Mouse (Mus musculus) midbrain, postnatal 0 days (tissue): Measurements from ENCODE around the gene Lims1. TPM values are rescaled to one million over a fixed set of nuclear protein-coding genes. Genes with fewer than 3 reads are reported as not detected.

ENCODE experiments used
- ATAC-seq: fragments of 200-750 bp; cut with Nextera tagmentation; 2 replicates; pipeline ENCODE4 v1.8.0; 2017; ENCODE audit warnings: moderate number of reproducible peaks, mild to moderate bottlenecking, moderate TSS enrichment, moderate library complexity; ENCODE audit not compliant: low FRiP score
- DNase-seq: peaks from one replicate; pipeline ENCODE4 v3.0.0-alpha.2; 2015; ENCODE audit warnings: low spot score
- H3K27ac ChIP-seq: fragments of 300-500 bp; sonication (generic); 2 replicates; pipeline ENCODE4 v1.5.1; 2014; ENCODE audit warnings: low read depth, mild to moderate bottlenecking, low read length, mixed read lengths
- H3K27me3 ChIP-seq: fragments of 300-500 bp; sonication (generic); 2 replicates; pipeline ENCODE4 v1.6.1; 2014; ENCODE audit warnings: low read length, control low read depth, mixed read lengths; ENCODE audit not compliant: insufficient read depth
- H3K36me3 ChIP-seq: fragments of 300-500 bp; sonication (generic); 2 replicates; pipeline ENCODE4 v1.6.1; 2014; ENCODE audit warnings: low read length, control low read depth, mixed read lengths; ENCODE audit not compliant: insufficient read depth
- H3K4me1 ChIP-seq: fragments of 300-500 bp; sonication (generic); 2 replicates; pipeline ENCODE4 v1.6.1; 2014; ENCODE audit warnings: mild to moderate bottlenecking, control low read depth, antibody characterized with exemption, low read length, mixed read lengths; ENCODE audit not compliant: insufficient read depth
- H3K4me2 ChIP-seq: fragments of 300-500 bp; sonication (generic); 2 replicates; pipeline ENCODE4 v1.6.1; 2014; ENCODE audit warnings: low read depth, mild to moderate bottlenecking, low read length, mixed read lengths; ENCODE audit not compliant: poor library complexity, severe bottlenecking
- H3K4me3 ChIP-seq: fragments of 300-500 bp; sonication (generic); 2 replicates; pipeline ENCODE4 v1.5.1; 2014; ENCODE audit warnings: low read depth, mild to moderate bottlenecking, low read length, moderate library complexity
- H3K9ac ChIP-seq: fragments of 300-500 bp; sonication (generic); replicated peaks from 2 replicates; pipeline ENCODE4 v1.6.1; 2014; ENCODE audit warnings: mild to moderate bottlenecking, low read length, moderate library complexity, mixed read lengths; ENCODE audit not compliant: poor library complexity, severe bottlenecking
- H3K9me3 ChIP-seq: fragments of 300-500 bp; sonication (generic); 2 replicates; pipeline ENCODE4 v1.6.1; 2016; ENCODE audit warnings: low read length, control low read depth
- CTCF ChIP-seq: IDR thresholded peaks from 2 replicates; pipeline ENCODE4 v1.5.1; 2016; ENCODE audit warnings: antibody characterized with exemption, mild to moderate bottlenecking
- WGBS: fragments of 180-500 bp; shearing (Covaris S2); extraction: QIAGEN DNeasy Blood & Tissue Kit; methylation state at CpG from one replicate; pipeline ENCODE4 v1.1.7; 2014; 5-methylcytosine and 5-hydroxymethylcytosine counted together
- polyA plus RNA-seq: library from polyadenylated mRNA; unstranded; fragments of >200 nt; fragmentation: Nextera tagmentation; extraction: Ambion mirVana; gene quantifications from 2 replicates; pipeline ENCODE4 v1.2.1, GENCODE M21; 2015
- total RNA-seq: library from RNA; depleted of rRNA; stranded (reverse); fragments of >200 nt; gene quantifications from 2 replicates; pipeline ENCODE4 v1.2.3, GENCODE M21; 2014

Lims1 gene
- total and polyA plus RNA-seq, 2 experiments from 2014 or later: 32.3 to 44.0 TPM

- DNase-seq (no peak), ATAC-seq (no peak)
- Histone ChIP-seq H3K36me3 (no peaks in the 10 kb centered on the region), H3K4me3 (no peak overlapping the region), H3K9me3 (no peaks in the 10 kb centered on the region), H3K27me3 (no peaks in the 10 kb centered on the region), H3K9ac (no peak overlapping the region), H3K4me2 (no peak overlapping the region), H3K4me1 (no peaks in the 10 kb centered on the region), H3K27ac (no peak overlapping the region)
- TF ChIP-seq CTCF: no peak
- 82% methylated on average over 3 of the region's 3 CpGs for WGBS
Measured at GRCm38 (mm10) chr10:58352364-58352763, 29.1 kb downstream of the Lims1 start.

GRCm38 (mm10) chr10:58354561-58354960 lies 31.3 kb downstream of the Lims1 start:
- WGBS: 30% methylated on average over 3 of the region's 3 CpGs
- no peak for DNase-seq
- Histone ChIP-seq H3K27ac (no peak overlapping the region), H3K4me1 (no peaks in the 10 kb centered on the region), H3K9ac (no peak overlapping the region), H3K4me3 (no peak overlapping the region), H3K27me3 (no peaks in the 10 kb centered on the region), H3K9me3 (no peaks in the 10 kb centered on the region), H3K36me3 (no peaks in the 10 kb centered on the region), H3K4me2 (no peak overlapping the region)
- no peak for TF ChIP-seq CTCF
- ATAC-seq: no peak

- no peaks in the 10 kb centered on the region for H3K9me3 ChIP-seq
- TF ChIP-seq CTCF: no peak
- 92% methylated on average over 3 of the region's 3 CpGs for WGBS
- H3K36me3 ChIP-seq: no peaks in the 10 kb centered on the region
- no peaks in the 10 kb centered on the region for H3K27me3 ChIP-seq
- no peak overlapping the region for H3K4me2 ChIP-seq
- no peak for ATAC-seq
- H3K9ac ChIP-seq: no peak overlapping the region
- H3K4me1 ChIP-seq: no peaks in the 10 kb centered on the region
- H3K4me3 ChIP-seq: no peak overlapping the region
- H3K27ac ChIP-seq: no peak overlapping the region
- DNase-seq: no peak
Measured at GRCm38 (mm10) chr10:58356460-58356859, 33.2 kb downstream of the Lims1 start.

DNA sequence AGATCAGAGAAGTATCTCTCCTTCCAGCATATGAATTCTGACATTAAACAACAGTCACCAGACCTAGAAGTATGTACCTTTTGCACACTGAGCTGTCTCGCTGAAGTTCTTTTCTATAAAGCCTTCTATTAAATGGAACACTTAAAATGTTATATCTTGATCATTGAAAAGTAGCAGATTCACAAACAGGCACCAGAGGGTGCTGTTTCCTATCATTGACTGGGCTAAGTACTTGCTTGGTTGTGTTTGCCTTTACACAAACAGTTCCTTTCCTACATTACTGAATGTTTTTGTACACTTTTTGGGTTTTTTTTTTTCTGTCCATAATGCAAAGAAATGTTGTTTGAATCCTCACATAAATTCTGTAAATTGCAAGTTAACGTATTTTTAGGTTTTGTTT lies 35.9 kb downstream of the Lims1 start:
- Histone ChIP-seq H3K27ac (no peak overlapping the region), H3K4me1 (no peaks in the 10 kb centered on the region), H3K36me3 (no peaks in the 10 kb centered on the region), H3K27me3 (no peaks in the 10 kb centered on the region), H3K4me3 (no peak overlapping the region), H3K9ac (no peak overlapping the region), H3K9me3 (no peaks in the 10 kb centered on the region), H3K4me2 (no peak overlapping the region)
- DNase-seq: peak; percentile 62
- WGBS: 88% methylated on average over 2 of the region's 2 CpGs
- TF ChIP-seq CTCF: peak; percentile 77
- no peak for ATAC-seq

GRCm38 (mm10) chr10:58359952-58360351 lies 36.7 kb downstream of the Lims1 start:
- H3K4me2 ChIP-seq: no peak overlapping the region
- TF ChIP-seq CTCF: no peak
- no peaks in the 10 kb centered on the region for H3K27me3 ChIP-seq
- no peaks in the 10 kb centered on the region for H3K9me3 ChIP-seq
- no peaks in the 10 kb centered on the region for H3K36me3 ChIP-seq
- H3K9ac ChIP-seq: no peak overlapping the region
- H3K27ac ChIP-seq: no peak overlapping the region
- WGBS: 93% methylated on average over 7 of the region's 7 CpGs
- H3K4me1 ChIP-seq: no peaks in the 10 kb centered on the region
- no peak overlapping the region for H3K4me3 ChIP-seq
- no peak for DNase-seq
- no peak for ATAC-seq

DNA sequence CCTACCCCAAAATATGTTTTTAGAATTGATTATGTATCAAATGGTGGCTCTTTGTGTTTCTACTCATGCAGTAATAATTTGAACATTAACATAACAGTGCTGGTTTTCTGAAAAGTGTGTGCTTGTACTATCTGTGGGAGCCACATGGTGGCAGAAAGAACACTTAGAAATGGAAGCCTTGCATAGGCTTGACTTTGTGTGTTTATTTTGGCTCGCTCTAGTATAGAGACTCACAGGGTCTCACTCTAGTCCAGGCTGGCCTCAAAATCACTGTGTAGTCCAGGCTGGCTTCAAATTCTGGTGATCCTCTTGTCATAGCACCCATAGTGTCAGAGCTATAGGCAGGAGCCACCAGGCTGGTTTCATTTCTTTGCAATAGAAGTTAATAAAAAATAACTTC lies 39.5 kb downstream of the Lims1 start:
- Histone ChIP-seq H3K36me3 (no peaks in the 10 kb centered on the region), H3K4me2 (no peak overlapping the region), H3K9me3 (no peaks in the 10 kb centered on the region), H3K9ac (no peak overlapping the region), H3K4me1 (no peaks in the 10 kb centered on the region), H3K27ac (no peak overlapping the region), H3K27me3 (no peaks in the 10 kb centered on the region), H3K4me3 (no peak overlapping the region)
- peak; percentile 67 for TF ChIP-seq CTCF
- WGBS: 72% methylated on average over 1 of the region's 1 CpGs
- peak; percentile 48 for DNase-seq
- no peak for ATAC-seq
